Mouse (Mus musculus): ENCODE results near the gene Ttll5. TPM values are rescaled to one million over a fixed set of nuclear protein-coding genes. Genes with fewer than 3 reads are reported as not detected.

Ttll5 gene
- total RNA-seq, 4 experiments from 2014 or later: 4.6 to 6.3 (median 5.7) TPM

DNA sequence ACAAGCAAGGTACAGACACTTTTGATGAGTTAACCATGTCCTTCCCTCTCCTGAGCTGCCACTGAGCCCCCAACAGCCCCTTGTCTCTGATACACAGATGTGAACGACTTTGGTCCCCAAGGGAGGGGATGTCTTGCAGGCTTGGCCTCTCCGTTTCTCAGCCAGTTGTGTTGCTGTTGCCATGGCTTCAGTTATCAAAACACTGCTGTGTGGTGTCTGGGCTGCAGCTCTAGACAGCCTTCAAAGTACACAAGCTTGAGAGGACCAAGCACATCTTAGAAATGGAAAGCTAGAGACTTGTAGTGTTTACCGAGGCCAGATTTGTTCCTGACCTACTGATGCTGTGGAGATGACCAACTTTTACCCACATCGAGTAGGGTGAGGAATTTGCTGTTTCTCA lies 102.4 kb downstream of the Ttll5 start:
- no peak for DNase-seq (ENCODE audit: low spot score in 2 of 2)

DNA sequence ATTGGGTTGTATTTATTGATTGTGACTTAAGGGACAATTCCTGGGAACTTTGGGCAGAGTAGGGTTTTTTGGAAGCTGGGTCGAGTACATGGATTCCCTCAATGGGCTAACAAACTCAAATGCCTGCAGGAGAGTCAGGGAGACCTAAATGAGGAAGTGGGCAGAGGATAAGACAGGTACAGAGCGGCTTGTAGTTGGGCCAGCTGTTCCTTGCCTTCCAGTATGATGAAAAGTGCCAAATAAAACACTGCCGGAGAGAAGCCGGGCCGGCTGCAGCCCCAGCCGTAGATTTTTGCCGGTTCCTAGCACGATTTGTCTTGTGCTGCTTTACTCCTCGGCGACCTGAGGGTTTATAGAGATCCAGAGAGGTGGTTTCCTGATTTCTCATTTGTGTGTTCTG lies 104.1 kb downstream of the Ttll5 start:
- DNase-seq (ENCODE audit: low spot score in 2 of 2): no peak

DNA sequence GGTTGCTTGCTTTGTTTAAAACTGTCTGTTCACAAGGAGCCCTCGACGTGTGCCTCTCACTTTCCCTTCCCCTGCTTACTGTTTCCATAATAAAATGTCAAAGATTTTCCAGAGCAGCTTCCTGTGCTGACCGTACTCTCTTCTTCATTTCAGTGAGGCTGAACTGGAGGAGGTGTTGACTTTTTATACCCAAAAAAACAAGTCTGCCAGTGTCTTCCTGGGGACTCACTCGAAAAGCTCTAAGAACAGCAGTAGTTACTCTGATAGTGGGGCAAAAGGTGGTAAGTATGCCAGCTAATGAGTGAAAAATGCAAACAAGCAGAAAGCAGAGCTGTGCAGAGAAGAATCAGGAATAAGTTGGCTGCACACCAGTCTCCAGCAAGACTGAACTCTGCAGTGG lies 105.3 kb downstream of the Ttll5 start:
- no peak for DNase-seq (ENCODE audit: low spot score in 2 of 2)

DNA sequence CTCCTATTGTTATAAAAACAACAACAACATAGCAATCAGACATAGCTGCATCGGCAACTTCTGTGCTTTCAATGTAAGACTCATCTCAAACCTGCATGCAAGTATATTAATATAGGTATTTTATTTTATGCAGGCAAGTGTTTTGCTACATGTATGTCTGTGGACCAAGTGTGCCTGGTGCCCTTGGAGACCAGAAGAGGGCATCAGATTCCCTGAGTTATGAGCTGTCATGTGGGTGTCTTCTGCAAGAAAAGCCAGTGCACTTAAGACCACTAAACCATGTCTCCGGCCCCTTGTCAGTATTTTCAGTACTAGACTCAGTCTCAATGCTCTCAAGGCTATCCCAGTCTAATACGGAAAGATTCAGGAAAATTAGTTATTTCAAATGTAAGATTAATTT lies 106.3 kb downstream of the Ttll5 start:
- no peak for DNase-seq (ENCODE audit: low spot score in 2 of 2)

DNA sequence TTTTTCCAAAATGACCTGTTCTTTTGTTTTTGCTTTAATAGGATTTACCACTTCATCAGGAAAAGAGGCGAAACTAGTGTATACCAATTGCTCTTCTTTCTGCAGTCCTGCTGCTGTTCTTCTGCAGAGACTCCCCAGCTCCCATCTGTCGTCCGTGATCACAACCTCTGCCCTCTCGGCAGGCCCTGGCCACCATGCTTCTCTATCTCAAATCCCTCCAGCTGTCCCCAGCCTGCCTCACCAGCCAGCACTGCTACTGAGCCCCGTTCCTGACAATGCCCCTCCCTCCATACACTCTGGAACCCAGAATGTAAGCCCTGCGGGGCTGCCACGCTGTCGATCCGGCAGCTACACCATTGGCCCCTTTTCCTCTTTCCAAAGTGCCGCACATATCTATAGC lies 108.8 kb downstream of the Ttll5 start:
- no peak for DNase-seq (ENCODE audit: low spot score in 2 of 2)

DNA sequence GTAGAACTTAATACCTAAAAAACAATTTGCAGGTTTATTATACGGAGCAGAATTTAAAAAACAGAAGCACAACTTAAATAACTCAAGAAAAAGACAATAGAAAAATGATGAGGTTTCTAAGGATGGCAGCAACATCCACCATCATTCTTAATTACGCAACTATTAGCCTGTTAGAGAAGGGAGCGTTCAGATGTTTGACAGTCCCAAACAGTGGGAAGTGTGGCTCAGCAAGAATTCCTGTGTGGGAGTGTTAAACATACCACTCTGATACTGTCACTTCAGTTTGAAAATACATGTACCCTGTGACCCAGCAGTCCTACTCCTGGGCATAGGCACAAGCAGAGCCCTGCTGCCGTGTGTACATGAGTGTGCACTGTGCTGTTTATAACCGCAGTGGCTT lies 112.9 kb downstream of the Ttll5 start:
- DNase-seq (ENCODE audit: low spot score in 2 of 2): no peak

DNA sequence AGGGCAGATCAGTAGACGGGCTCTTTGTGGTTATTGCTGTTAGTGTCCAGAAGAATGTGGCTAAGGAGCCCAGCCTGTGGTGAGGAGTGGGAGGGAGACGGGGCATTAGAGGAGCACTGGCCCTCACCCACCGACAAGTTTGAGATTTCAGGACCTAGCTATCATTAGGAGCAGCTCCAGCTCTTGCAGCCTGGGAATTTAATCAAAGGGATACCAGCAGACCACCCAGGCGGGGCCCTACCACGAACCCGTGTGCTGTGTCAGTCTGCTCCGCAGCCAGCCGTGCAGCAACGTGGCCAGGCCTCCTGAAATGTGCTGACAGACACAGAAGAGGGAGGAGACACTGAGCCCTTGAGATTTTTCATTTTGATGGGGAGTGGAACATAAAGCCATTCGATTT lies 119.0 kb downstream of the Ttll5 start:
- DNase-seq (ENCODE audit: low spot score in 2 of 2): no peak

DNA sequence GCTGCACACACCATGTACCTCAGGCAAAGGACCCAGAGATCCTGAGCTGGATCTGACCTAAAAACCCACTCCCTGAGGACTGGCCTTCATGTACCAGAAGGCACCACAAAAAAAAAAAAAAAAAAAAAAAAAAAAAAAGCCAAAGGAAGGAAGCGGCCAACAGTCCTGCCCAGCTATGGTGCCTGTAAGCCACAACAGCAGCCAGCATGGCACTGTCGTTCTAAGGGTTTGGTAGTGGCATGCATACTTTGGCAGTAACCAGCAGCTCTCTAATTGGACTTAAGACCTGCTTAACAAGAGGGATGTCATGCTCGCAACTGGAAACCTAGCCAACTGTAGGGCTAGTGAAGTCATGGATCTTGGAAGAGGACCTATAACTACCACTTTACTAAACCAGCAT lies 120.0 kb downstream of the Ttll5 start:
- DNase-seq (ENCODE audit: low spot score in 2 of 2): no peak

DNA sequence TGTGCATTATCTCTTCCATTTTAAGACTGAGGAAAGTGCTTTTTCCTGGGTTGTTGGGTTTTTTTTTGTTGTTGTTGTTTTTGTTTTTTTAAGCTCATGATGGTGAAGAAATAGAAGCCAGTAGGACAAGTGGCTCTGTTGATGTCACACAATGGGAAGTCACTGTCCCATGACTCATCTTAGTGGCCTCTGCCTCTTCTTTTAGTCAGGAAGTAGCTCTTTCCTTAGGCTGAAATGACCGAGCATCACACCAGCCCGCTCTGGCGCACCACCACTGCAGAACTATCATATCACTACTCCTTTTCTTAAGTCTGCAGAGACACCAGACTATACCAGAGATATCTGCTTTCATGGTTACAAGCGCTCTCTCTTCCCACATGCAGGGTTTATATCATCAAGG lies 122.7 kb downstream of the Ttll5 start:
- DNase-seq (ENCODE audit: low spot score in 2 of 2): no peak

DNA sequence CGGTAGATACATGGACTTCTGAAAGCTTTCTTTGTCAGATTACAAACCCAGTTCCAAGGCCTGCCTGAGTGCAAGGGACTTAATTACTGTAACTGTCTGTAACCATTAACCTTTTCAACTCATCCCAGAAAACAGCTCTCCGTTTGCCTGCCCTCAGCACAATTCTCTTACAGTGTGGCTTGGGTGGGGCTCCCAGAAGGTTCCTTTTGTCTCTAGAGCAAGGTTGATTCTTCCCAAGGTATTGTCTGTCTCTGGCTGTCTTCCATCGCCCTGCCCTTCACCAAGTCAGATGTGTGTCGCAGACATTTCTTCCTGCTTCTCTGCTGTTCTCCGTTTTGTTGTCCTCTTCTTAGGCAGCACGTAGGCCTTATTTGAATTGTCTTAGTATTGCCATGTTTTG lies 125.2 kb downstream of the Ttll5 start:
- no peak for DNase-seq (ENCODE audit: low spot score in 2 of 2)

DNA sequence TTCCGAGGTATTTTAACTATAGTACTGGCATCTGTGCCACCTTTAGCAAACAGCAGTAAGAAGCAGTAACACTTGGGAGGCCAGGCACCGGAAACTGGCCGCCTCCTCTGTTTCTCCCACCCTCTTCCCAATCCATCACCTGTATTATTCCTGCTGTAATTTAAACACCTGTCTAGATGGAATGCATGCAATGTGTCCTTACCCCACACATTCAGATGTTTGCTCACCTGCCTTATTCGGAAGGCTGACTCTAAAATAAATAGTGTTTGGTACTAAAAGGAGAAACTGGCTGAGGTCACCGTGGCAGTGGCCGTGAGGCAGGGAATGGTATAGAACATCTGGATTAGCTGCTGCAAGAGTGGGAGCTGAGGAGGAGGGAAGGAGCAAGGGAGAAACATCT lies 125.9 kb downstream of the Ttll5 start:
- DNase-seq (ENCODE audit: low spot score in 2 of 2): no peak

DNA sequence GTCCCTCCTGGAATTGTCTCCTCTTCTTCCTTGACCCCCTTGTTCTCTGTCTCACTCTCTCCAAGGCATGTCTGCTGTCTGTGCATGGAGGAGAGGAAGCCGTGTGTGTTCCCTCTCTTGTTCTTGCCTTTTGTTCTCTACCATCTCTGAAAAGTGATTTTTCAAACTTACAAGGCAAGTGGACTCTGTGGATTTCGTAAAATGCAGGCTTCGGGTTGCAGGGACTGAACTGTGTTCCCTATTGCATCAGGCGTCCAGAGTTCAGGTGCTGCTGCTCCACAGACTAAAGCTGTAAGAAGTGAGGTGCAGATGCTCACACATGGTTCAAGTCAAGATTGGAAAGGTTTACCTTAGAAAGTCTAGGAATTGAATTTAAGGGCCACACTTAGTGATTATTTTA lies 126.6 kb downstream of the Ttll5 start:
- no peak for DNase-seq (ENCODE audit: low spot score in 2 of 2)

DNA sequence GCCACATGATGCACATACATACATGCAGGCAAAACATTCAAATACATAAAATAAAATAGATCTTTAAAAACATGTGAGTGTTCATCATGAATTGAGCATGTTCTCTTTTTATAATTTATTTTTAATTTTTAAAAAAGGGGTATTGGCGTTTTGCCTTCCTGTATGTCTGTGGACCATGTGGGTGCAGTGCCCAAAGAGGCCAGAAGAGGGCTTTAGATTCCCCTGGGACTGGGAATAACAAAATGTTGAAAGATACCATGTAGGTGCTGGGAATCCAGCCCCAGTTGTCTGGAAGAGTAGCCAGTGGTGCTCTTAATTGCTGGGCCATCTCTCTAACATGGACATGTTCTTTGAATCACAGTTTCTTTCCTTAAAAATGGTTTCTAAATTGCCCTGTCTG lies 127.4 kb downstream of the Ttll5 start:
- DNase-seq (ENCODE audit: low spot score in 2 of 2): no peak

DNA sequence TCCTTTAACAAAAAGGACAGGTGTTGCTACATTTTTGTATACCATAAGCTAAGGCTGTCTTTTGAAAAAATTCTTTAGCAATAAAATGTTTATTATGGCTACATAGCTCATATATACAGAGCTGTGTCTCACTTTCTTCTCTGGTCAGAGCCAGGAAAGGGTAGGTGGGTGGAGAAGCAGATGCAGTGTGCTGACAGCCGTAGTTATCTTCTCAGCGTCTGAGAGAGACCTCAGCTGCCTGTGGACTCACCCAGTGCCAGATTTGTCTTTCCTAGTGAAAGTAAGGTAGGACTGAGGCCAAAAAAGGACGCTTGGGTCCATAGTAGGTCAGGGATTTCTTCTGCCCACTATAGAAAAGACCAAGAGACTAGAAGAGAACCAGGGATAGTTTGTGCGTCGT lies 127.9 kb downstream of the Ttll5 start:
- no peak for DNase-seq (ENCODE audit: low spot score in 2 of 2)

DNA sequence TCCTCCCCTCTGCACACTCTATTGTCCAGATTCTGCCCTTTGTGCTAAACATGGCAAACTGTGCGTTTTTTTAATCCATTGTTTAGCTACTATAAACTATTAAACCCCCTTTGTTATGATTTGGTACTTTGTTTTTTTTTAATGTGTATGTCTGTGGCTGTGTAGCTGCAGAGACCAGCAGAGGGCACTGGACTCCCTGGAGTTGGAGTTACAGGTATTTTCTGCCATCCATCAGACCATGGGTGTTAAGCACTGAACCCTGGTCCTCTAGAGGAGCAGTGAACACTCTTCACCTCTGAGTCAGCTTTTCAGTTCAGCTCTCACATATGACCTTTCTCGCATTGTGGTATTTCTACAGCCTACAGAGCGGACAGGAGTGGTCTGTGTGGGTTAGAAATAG lies 129.7 kb downstream of the Ttll5 start:
- no peak for DNase-seq (ENCODE audit: low spot score in 2 of 2)

DNA sequence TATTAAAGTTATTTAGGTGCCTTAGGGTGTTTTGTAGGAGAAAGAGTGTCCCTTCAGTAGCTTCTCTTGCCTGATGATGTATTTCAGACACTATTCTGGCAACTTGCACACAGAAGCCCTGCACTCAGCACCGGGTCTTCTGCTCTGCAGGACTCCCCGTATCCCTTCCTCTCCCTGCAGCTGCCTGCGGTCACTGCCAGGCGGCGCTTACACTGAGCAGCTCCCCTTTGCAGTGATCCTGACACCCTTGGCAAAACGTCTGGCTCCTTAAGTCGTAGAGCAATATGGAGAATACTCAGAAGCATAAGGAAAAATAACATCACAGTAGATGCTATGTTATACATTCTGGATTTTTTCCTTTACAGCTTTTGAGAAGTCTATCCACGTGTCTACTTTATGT lies 130.6 kb downstream of the Ttll5 start:
- DNase-seq (ENCODE audit: low spot score in 2 of 2): no peak

DNA sequence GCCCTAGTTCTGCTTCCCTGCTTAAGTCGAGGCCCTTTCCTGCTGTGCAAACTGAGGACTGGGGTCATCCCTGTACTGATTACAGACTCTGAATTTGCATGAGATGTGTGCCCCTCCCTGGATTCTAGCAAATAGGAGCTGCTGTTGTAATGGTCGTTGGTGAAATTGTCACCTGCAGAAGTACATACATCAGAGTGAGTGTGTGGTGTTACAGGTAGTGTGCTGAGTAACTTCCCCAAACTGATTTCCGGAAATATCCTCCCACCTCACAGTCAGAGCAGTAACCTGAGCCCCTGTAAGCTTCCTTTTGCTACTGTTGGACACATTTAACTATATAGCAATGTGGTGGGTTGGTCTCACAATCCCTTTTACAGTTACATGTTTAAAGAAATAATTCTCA lies 131.2 kb downstream of the Ttll5 start:
- no peak for DNase-seq (ENCODE audit: low spot score in 2 of 2)

DNA sequence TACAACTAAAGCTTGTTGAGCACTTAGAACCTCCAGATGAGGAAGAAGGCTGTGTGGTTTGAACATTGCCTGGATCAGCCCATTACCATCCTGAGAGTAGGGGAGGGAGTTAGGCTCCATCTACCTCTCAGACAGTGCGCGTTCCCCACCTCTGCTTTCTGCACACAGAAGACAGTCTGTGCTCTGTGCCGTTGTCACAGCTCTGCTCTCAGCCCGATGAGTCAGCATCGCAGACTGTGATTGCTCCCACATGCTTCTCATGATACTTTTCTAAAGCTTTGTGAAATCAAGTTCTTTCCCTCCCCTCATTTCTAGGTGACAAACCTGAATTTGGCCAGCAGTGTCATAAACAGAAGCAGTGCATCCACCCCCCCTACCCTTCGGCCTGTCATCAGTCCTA lies 131.8 kb downstream of the Ttll5 start:
- no peak for DNase-seq (ENCODE audit: low spot score in 2 of 2)

DNA sequence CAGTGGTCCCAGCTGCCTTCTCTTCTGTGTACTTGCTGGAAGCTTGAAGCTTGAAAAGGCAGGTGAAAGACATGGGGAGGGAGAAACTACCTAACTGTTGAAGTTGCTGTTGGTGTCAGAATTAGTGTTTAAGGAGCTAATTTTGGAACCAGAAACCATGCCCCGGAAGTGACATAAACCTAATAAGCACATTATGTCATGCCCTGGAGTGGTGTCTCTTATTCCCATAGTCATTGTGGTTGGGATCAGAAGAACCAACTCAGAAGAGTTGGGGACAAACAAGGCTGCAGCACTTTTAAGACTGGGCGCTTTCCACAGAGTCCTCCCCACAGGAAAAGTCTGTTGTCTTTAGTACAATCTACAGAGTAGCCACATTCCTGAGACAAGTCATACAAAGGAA lies 134.0 kb downstream of the Ttll5 start:
- no peak for DNase-seq (ENCODE audit: low spot score in 2 of 2)

DNA sequence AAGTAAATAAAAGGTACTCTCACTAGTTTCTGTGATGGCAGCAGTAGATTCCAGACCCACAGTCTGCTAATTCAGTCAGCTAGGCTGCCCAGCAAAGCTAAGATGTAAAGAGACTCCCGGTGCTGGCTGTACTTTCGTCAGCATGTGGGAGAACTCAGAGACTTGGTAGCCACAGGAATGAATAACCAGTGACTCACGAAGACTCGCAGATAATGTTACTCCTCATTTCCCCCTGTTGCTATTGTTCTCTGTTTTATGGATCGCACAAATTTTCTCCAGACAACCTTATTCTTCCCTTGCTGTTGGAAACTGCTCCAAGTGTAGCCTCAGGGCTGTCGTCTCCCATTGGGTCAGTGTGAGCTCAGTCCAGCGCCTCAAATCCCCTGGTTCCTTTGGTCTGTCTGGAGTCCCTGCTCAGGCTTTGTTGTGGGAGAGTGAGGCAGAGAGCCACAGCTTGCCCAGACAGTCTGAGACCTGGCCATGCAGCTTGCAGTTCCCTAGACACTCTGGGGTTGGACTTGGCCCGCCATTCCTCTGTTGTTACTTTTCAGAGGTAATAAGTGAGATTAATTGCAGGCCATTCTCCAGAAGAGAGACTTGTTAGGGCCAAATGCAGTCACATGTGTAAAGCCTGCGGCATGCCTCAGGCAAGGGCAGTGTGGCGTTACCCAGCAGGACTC lies 135.5 kb downstream of the Ttll5 start:
- peak in 1 of 2 experiments; percentile 16 for DNase-seq (ENCODE audit: low spot score in 2 of 2)

DNA sequence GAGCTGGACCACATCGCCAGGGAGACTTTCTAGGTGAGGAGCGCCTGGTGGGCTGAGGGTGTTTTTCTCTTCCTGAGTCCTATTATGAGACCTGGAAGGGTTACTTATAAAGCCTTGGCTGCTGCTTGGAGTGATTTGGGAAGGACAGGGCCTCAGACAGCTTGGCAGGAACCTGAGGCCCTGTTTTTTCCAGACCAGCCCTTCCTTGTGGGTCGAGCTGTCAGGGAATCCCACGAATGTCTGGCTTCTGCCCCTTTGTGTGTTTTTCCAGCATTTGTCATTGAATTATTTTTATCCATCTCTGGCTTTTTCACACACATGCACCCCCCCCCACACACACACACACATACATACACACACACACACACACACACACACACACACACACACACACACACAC lies 136.2 kb downstream of the Ttll5 start:
- no peak for DNase-seq (ENCODE audit: low spot score in 2 of 2)

DNA sequence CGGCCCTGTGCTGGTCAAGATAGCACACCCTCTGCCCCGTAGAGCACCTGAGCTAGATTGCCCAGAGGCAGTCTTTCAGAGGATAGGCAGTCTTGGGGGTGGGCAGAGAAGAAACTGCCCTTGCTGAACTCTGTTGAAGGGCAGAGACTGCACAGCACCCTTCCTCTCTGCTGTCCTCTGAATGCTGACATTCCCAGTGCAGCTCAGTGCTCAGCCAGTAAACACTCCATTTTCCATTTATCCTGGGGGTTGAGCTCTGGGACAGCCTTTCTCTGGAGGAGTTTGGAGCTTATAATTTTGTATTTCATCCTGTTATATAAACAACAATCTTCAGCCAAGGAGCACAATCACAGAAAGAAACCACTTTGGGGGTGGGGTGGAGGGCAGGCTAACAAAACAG lies 138.7 kb downstream of the Ttll5 start:
- DNase-seq (ENCODE audit: low spot score in 2 of 2): no peak

DNA sequence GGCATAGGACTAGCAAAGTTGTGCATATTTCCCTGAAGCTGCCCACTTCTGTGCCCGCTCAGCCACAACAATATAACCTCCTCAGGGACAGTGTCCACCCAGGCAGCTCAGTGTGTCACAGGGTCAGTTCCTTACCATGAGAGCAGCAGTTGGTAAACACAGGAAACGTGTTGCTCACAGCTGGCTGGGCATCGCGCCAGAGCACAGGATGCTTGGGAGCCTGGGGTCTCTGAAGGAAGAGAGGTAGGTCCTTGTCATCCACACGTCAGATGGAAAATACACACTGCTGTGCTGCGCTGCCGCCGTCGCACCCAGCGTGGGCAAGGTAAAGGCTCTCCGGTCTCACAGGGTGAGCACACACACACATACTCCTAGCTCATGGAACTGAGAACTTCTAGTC lies 139.2 kb downstream of the Ttll5 start:
- no peak for DNase-seq (ENCODE audit: low spot score in 2 of 2)

DNA sequence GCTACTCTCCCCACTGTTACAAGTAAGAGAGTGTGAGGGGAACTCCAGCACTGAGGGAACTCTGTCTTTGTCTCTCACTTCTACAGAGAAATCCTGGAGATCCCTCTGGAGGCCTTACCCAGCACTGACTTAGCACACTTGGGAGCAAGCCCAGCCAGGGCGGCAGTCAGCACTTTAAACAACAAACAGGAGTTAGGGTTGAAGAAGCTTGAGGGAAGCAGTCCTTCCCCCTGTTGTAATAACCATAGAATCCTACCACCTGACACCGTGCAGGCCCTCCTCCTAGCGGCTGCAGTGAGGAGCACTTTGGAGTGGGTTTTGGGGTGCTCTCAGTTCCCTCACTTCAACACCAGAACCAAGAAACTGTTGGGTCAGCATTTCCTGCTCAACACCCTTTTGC lies 140.0 kb downstream of the Ttll5 start:
- no peak for DNase-seq (ENCODE audit: low spot score in 2 of 2)

Data from gastrocnemius, adult 8-10 months (tissue).